Mouse (Mus musculus) kidney, embryonic 16.5 days (tissue): ENCODE results near the gene Eif3b. TPM values are rescaled to one million over a fixed set of nuclear protein-coding genes. Genes with fewer than 3 reads are reported as not detected.

Experiments
- ATAC-seq: fragments of 200-750 bp; cut with Nextera tagmentation; 2 replicates; pipeline ENCODE4 v1.8.0; 2017; ENCODE audit warnings: moderate TSS enrichment; ENCODE audit not compliant: low FRiP score, low TSS enrichment
- H3K27ac ChIP-seq: fragments of 300-500 bp; sonication (generic); 2 replicates; pipeline ENCODE4 v1.5.1; 2014; ENCODE audit warnings: low read length
- H3K27me3 ChIP-seq: fragments of 300-500 bp; sonication (generic); 2 replicates; pipeline ENCODE4 v1.6.1; 2014; ENCODE audit warnings: low read length, control low read depth, mixed read lengths; ENCODE audit not compliant: insufficient read depth
- H3K36me3 ChIP-seq: fragments of 300-500 bp; sonication (generic); 2 replicates; pipeline ENCODE4 v1.6.1; 2014; ENCODE audit warnings: low read length, control low read depth, mixed read lengths; ENCODE audit not compliant: insufficient read depth
- H3K4me1 ChIP-seq: fragments of 300-500 bp; sonication (generic); 2 replicates; pipeline ENCODE4 v1.6.1; 2014; ENCODE audit warnings: low read length, control low read depth, mixed read lengths; ENCODE audit not compliant: insufficient read depth
- H3K4me2 ChIP-seq: fragments of 300-500 bp; sonication (generic); replicated peaks from 2 replicates; pipeline ENCODE4 v1.6.1; 2014; ENCODE audit warnings: low read depth, low read length
- H3K4me3 ChIP-seq: fragments of 300-500 bp; sonication (generic); 2 replicates; pipeline ENCODE4 v1.5.1; 2014; ENCODE audit warnings: mild to moderate bottlenecking, low read length
- H3K9ac ChIP-seq: fragments of 300-500 bp; sonication (generic); replicated peaks from 2 replicates; pipeline ENCODE4 v1.6.1; 2014; ENCODE audit warnings: low read length
- H3K9me3 ChIP-seq: fragments of 300-500 bp; sonication (generic); 2 replicates; pipeline ENCODE4 v1.6.1; 2016; ENCODE audit warnings: low read length, control low read depth
- WGBS: fragments of 180-500 bp; shearing (Covaris S2); extraction: QIAGEN DNeasy Blood & Tissue Kit; methylation state at CpG from one replicate; pipeline ENCODE4 v1.1.7; 2014; 5-methylcytosine and 5-hydroxymethylcytosine counted together
- polyA plus RNA-seq: library from polyadenylated mRNA; unstranded; fragments of >200 nt; fragmentation: Nextera tagmentation; extraction: Ambion mirVana; gene quantifications from 2 replicates; pipeline ENCODE4 v1.2.1, GENCODE M21; 2015

Eif3b gene
- polyA plus RNA-seq, 1 experiment from 2014 or later, result 112 TPM

DNA sequence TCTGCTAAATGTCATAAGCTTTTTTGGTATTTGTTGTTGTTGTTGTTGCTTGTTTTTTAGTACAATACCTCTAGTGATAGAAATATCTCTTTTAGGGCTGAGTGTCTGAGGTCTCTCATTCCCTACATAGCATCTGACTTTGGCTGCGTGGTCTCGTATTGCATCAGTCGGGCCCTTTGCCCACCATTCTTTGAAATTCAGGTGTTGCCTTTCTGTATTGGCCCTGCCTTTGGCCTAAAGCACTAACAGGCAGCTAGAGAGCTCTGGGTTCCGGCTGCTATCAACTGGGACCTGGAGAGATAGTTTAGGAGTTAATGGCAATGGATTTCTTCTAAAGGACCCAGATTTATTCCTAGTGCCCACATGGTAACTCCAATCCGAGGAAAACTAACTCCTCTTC is 27.1 kb upstream of the Eif3b start:
- H3K9me3 ChIP-seq, result no peaks in the 10 kb centered on the region
- H3K9ac ChIP-seq, result no peak overlapping the region
- ATAC-seq, result no peak
- no peaks in the 10 kb centered on the region for H3K36me3 ChIP-seq
- H3K4me2 ChIP-seq, result no peak overlapping the region
- 87% methylated on average over 5 of the region's 5 CpGs for WGBS
- H3K27ac ChIP-seq, result no peak overlapping the region
- no peaks in the 10 kb centered on the region for H3K27me3 ChIP-seq
- H3K4me3 ChIP-seq, result no peak overlapping the region
- H3K4me1 ChIP-seq, result peaks cover 15% of the 10 kb centered on the region

GRCm38 (mm10) chr5:140392701-140393100 is 26.4 kb upstream of the Eif3b start:
- Histone ChIP-seq H3K4me1 (peaks cover 8% of the 10 kb centered on the region), H3K9me3 (no peaks in the 10 kb centered on the region), H3K9ac (no peak overlapping the region), H3K4me3 (no peak overlapping the region), H3K27ac (no peak overlapping the region), H3K27me3 (no peaks in the 10 kb centered on the region), H3K4me2 (no peak overlapping the region), H3K36me3 (no peaks in the 10 kb centered on the region)
- 86% methylated on average over 3 of the region's 3 CpGs for WGBS
- ATAC-seq, result no peak

DNA sequence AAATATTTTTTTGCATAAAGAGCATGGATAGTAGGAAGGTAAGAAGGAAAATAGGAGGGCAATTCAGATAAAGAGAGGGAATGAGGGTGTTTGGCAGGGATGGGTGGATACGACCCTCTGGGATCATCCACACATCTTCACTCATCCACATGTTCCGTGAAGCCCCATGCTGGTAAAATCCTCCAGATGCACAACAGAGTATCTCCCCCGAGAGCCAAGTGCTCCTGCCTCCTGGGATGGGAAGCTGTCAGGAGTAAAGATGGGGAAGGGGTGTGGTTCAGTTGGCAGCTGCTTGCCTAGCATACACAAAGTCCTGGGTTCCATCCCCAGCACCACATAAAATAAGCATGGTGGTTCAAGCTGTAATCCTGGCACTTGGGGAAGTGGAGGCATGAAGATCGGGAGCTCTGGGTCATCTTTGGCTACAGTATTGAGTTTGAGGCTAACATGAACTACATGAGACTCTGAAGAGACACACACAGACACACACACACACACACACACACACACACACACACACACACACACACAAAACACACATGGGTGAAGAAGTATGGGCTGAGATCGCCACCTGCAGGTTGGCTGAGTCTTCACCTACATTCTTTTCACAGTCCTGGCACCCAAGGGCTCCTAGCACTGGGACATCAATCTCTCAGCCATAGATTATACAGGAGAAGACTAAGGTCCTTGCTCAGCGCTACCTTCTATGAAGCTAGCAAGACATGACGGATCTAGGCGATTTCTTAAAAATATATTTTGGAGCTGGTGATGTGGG is 22.8 kb upstream of the Eif3b start:
- H3K4me2 ChIP-seq, result no peak overlapping the region
- no peak overlapping the region for H3K4me3 ChIP-seq
- WGBS, result 69% methylated on average over 8 of the region's 8 CpGs
- no peaks in the 10 kb centered on the region for H3K36me3 ChIP-seq
- no peak overlapping the region for H3K27ac ChIP-seq
- H3K4me1 ChIP-seq, result no peaks in the 10 kb centered on the region
- ATAC-seq, result no peak
- no peaks in the 10 kb centered on the region for H3K27me3 ChIP-seq
- no peak overlapping the region for H3K9ac ChIP-seq
- no peaks in the 10 kb centered on the region for H3K9me3 ChIP-seq

DNA sequence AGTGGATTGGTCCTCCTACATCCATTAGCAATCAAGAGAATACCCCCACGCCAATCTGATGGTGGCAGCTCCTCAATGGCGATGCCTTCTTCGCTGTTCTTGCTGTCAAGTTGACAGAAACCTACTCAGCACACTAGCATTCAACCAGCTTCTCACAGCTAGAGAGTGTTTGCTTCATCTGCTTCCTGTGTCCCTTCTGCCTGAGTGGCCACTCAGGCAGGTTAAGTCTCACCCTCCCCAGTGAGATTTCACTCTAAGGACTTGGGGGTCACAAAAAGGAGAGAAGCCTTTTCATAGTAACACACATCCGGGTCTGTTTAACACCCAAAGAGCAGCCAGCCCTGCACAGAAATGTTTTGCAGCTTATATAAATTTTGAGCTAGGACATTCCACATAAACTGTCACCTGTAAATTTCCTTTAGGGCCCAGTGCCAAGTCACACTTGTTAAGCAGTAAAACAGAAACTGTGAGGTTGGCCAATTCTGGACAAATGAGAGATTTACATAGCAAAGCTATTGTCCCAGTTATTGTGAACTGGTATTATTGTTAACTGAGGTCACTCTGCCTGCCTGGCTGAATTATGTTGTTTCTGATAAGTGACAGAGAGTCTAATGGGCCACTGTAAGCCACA is 16.4 kb upstream of the Eif3b start:
- H3K4me1 ChIP-seq, result peaks cover 9% of the 10 kb centered on the region; the same call in 1 of the 2 replicates
- ATAC-seq, result no peak
- no peaks in the 10 kb centered on the region for H3K27me3 ChIP-seq
- 66% methylated on average over 4 of the region's 4 CpGs for WGBS
- H3K4me2 ChIP-seq, result no peak overlapping the region
- H3K36me3 ChIP-seq, result no peaks in the 10 kb centered on the region
- H3K9me3 ChIP-seq, result no peaks in the 10 kb centered on the region; the same call in 1 of the 2 replicates
- H3K9ac ChIP-seq, result no peak overlapping the region
- H3K27ac ChIP-seq, result no peak overlapping the region
- H3K4me3 ChIP-seq, result no peak overlapping the region

GRCm38 (mm10) chr5:140405126-140405525 is 14.0 kb upstream of the Eif3b start:
- no peak overlapping the region for H3K9ac ChIP-seq
- no peaks in the 10 kb centered on the region for H3K27me3 ChIP-seq
- no peak overlapping the region for H3K4me3 ChIP-seq
- no peak overlapping the region for H3K27ac ChIP-seq
- WGBS, result 74% methylated on average over 6 of the region's 6 CpGs
- peaks cover 9% of the 10 kb centered on the region; the same call in 1 of the 2 replicates for H3K4me1 ChIP-seq
- no peaks in the 10 kb centered on the region; the same call in 1 of the 2 replicates for H3K9me3 ChIP-seq
- no peak overlapping the region for H3K4me2 ChIP-seq
- no peaks in the 10 kb centered on the region for H3K36me3 ChIP-seq
- ATAC-seq, result no peak

- ATAC-seq, result no peak
- H3K36me3 ChIP-seq, result no peaks in the 10 kb centered on the region
- no peak overlapping the region for H3K27ac ChIP-seq
- H3K9ac ChIP-seq, result no peak overlapping the region
- no peak overlapping the region for H3K4me2 ChIP-seq
- 58% methylated on average over 6 of the region's 6 CpGs for WGBS
- peaks cover 9% of the 10 kb centered on the region; the same call in 1 of the 2 replicates for H3K4me1 ChIP-seq
- H3K27me3 ChIP-seq, result no peaks in the 10 kb centered on the region
- no peaks in the 10 kb centered on the region; the same call in 1 of the 2 replicates for H3K9me3 ChIP-seq
- H3K4me3 ChIP-seq, result no peak overlapping the region
These were observed 12.5 kb upstream of the Eif3b start for GRCm38 (mm10) chr5:140406666-140407065.

DNA sequence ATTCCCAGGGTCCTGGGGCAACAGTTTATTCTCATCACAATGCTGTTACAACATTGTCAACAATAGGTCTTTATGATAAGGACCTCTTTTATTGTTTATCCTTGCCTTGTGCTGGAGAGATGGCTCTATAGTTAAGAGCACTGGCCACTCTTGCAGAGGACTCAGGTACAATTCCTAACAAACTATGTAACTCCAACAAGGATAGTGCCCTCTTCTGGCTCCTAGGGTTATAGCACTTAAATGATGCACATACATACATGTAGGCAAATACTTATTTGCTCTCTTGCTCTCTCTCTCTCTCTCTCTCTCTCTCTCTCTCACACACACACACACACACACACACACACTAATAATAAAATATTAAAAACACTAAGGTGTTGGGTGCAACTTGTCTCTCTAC is 10.3 kb upstream of the Eif3b start:
- Histone ChIP-seq H3K36me3 (no peaks in the 10 kb centered on the region), H3K9ac (no peak overlapping the region), H3K27me3 (no peaks in the 10 kb centered on the region), H3K27ac (no peak overlapping the region), H3K9me3 (no peaks in the 10 kb centered on the region; the same call in 1 of the 2 replicates), H3K4me3 (no peak overlapping the region), H3K4me2 (no peak overlapping the region), H3K4me1 (peaks cover 9% of the 10 kb centered on the region; the same call in 1 of the 2 replicates)
- ATAC-seq, result no peak

DNA sequence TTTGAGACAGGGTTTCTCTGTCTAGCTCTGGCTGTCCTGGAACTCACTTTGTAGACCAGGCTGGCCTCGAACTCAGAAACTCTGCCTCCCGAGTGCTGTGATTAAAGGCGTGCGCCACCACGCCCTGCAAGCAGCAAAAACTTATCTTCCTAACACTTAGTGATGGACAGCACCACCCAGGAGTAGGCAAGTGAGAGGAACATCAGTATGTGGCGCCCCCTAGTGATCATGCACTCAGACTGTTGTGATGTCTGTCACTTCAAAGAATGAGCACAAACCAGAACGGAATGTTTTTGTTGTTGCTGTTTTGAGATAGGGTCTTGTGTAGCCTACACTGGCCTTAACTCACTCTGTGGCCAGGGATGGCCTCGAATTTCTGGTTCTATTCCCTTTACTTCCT is 7.8 kb upstream of the Eif3b start:
- no peaks in the 10 kb centered on the region for H3K27me3 ChIP-seq
- H3K4me1 ChIP-seq, result peaks cover 9% of the 10 kb centered on the region; the same call in 1 of the 2 replicates
- no peak overlapping the region for H3K27ac ChIP-seq
- WGBS, result 41% methylated on average over 8 of the region's 8 CpGs
- H3K4me3 ChIP-seq, result no peak overlapping the region
- ATAC-seq, result 0 out of 2 replicates have a peak, but pooled peaks have one; percentile 39
- no peaks in the 10 kb centered on the region for H3K36me3 ChIP-seq
- no peak overlapping the region for H3K4me2 ChIP-seq
- H3K9me3 ChIP-seq, result no peaks in the 10 kb centered on the region
- no peak overlapping the region for H3K9ac ChIP-seq

DNA sequence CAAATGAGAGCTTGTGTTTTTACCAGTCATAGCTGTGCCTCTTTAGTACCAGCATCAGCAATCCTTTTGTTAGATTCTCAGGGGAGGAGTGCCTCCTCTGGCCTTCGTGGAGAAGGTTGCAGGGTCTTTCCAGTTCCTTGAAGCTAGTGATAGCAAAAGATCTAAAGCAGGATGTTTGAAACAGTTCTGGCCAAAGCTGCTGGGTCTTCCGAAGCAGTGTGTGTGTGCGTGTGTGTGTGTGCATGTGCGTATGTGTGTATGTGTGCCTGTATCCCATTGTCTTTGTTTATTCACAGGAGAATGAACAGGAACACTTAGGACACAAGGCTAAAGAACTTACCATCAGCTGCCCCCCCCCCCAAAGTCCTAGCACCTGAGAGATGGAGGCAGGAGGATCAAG is 4.5 kb upstream of the Eif3b start:
- no peak overlapping the region for H3K4me2 ChIP-seq
- no peak for ATAC-seq
- WGBS, result 64% methylated on average over 4 of the region's 4 CpGs

DNA sequence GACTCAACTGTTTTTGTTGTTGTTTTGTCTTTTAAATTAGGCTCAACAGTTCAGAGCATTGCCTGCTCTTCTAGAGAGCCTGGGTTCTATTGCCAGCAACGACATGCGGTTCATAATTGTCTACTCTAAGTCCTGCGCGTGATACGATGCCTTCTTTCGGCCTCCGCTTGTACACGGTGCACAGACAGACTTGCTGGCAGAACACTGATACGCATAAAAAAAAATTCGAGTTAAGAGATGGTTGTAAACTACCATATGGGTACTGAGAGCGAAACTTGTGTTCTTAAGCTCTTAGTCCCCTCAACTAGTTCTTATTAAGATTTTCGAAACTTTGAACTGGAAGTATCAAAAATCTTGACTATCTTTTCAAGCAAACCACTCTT is 1.0 kb upstream of the Eif3b start:
- peaks cover 24% of the 10 kb centered on the region for H3K4me1 ChIP-seq
- ATAC-seq, result no peak
- under 1% methylated on average over 12 of the region's 12 CpGs for WGBS
- 0 out of 2 replicates have a peak, but pooled peaks cover 2% of the 10 kb centered on the region for H3K36me3 ChIP-seq
- peak overlapping the region; percentile 97 for H3K9ac ChIP-seq
- peak overlapping the region; percentile 100 for H3K4me3 ChIP-seq
- H3K27me3 ChIP-seq, result no peaks in the 10 kb centered on the region
- peak overlapping the region; percentile 87 for H3K4me2 ChIP-seq
- peak overlapping the region; percentile 98 for H3K27ac ChIP-seq
- no peaks in the 10 kb centered on the region; the same call in 1 of the 2 replicates for H3K9me3 ChIP-seq

More for the DNA sequence above, 4.5 kb upstream of the Eif3b start:
- peak overlapping the region; percentile 19; the same call in 1 of the 2 replicates for H3K9ac ChIP-seq
- H3K27me3 ChIP-seq, result no peaks in the 10 kb centered on the region
- H3K27ac ChIP-seq, result no peak overlapping the region
- 0 out of 2 replicates have a peak, but pooled peaks cover 5% of the 10 kb centered on the region for H3K4me1 ChIP-seq
- no peak overlapping the region for H3K4me3 ChIP-seq
- H3K9me3 ChIP-seq, result no peaks in the 10 kb centered on the region
- H3K36me3 ChIP-seq, result no peaks in the 10 kb centered on the region
